Mouse (Mus musculus): Measurements from ENCODE around the gene Vmn1r188.
"Not testable (repeated sequence)": the region's sequence is repeated elsewhere in the genome, so short reads cannot be mapped to it uniquely, and the experiment has no call there.

The Vmn1r188 gene

GRCm38 (mm10) chr13:22084140-22084539, at the start of gene Vmn1r188:
TSS of gene Vmn1r188 (plus strand) at chr13:22084440.
- DNase-seq (ENCODE audit: low read depth, low spot score) = not testable (repeated sequence)

- no peak for DNase-seq (ENCODE audit: low read depth, low spot score)
Measured at GRCm38 (mm10) chr13:22034443-22035266, 49.6 kb upstream of the Vmn1r188 start.

- DNase-seq (ENCODE audit: low read depth, low spot score) = peak; percentile 90
Measured at GRCm38 (mm10) chr13:22035267-22036148, 48.7 kb upstream of the Vmn1r188 start, which contains the start of the genes Hist1h2ah and Hist1h2bk. TSS of gene Hist1h2ah (minus strand) at chr13:22035568. TSS of gene Hist1h2bk (plus strand) at chr13:22035870.

- peak; percentile 42 for DNase-seq (ENCODE audit: low read depth, low spot score)
Measured at GRCm38 (mm10) chr13:22036149-22036956, 47.9 kb upstream of the Vmn1r188 start.

- no peak for DNase-seq (ENCODE audit: low read depth, low spot score)
Measured at GRCm38 (mm10) chr13:22036986-22037385, 47.3 kb upstream of the Vmn1r188 start.

- DNase-seq (ENCODE audit: low read depth, low spot score) = no peak
Measured at GRCm38 (mm10) chr13:22037415-22037814, 46.8 kb upstream of the Vmn1r188 start.

GRCm38 (mm10) chr13:22039364-22039763, 44.9 kb upstream of the Vmn1r188 start:
- DNase-seq (ENCODE audit: low read depth, low spot score) = no peak

GRCm38 (mm10) chr13:22039951-22040463, 44.2 kb upstream of the Vmn1r188 start:
- DNase-seq (ENCODE audit: low read depth, low spot score) = no peak

- peak; percentile 65 for DNase-seq (ENCODE audit: low read depth, low spot score)
Measured at GRCm38 (mm10) chr13:22040464-22041141, 43.6 kb upstream of the Vmn1r188 start.

GRCm38 (mm10) chr13:22041142-22041536, 43.1 kb upstream of the Vmn1r188 start, which contains the start of gene Hist1h4i:
TSS of gene Hist1h4i (minus strand) at chr13:22041362.
- peak; percentile 92 for DNase-seq (ENCODE audit: low read depth, low spot score)

GRCm38 (mm10) chr13:22041651-22042567, 42.3 kb upstream of the Vmn1r188 start:
- peak; percentile 36 for DNase-seq (ENCODE audit: low read depth, low spot score)

- DNase-seq (ENCODE audit: low read depth, low spot score) = peak; percentile 96
Measured at GRCm38 (mm10) chr13:22042568-22043502, 41.4 kb upstream of the Vmn1r188 start, which contains the start of the genes Hist1h2ag and Hist1h2bj. TSS of gene Hist1h2ag (minus strand) at chr13:22042944. TSS of gene Hist1h2bj (plus strand) at chr13:22043214.

GRCm38 (mm10) chr13:22043503-22044431, 40.5 kb upstream of the Vmn1r188 start:
- DNase-seq (ENCODE audit: low read depth, low spot score) = peak; percentile 72

GRCm38 (mm10) chr13:22044432-22045155, 39.6 kb upstream of the Vmn1r188 start:
- no peak for DNase-seq (ENCODE audit: low read depth, low spot score)

- DNase-seq (ENCODE audit: low read depth, low spot score) = no peak
Measured at GRCm38 (mm10) chr13:22045311-22045710, 38.9 kb upstream of the Vmn1r188 start.

- DNase-seq (ENCODE audit: low read depth, low spot score) = no peak
Measured at GRCm38 (mm10) chr13:22049041-22049440, 35.2 kb upstream of the Vmn1r188 start.
